Mouse (Mus musculus) MEL (cell line): Measurements from ENCODE around the gene Ubb. TPM values are rescaled to one million over a fixed set of nuclear protein-coding genes. Genes with fewer than 3 reads are reported as not detected.

Experiments
- DNase-seq: peaks from one replicate; pipeline ENCODE4 v3.0.0; 2011; ENCODE audit warnings: low read depth, low spot score
- H3K27ac ChIP-seq: 2 replicates; pipeline ENCODE4 v1.5.1; 2012; ENCODE audit warnings: low read depth, mild to moderate bottlenecking, control low read depth, low read length, moderate library complexity; ENCODE audit not compliant: control insufficient read depth
- H3K27me3 ChIP-seq, 2 experiments: fragments of 150-350 bp in 1 of 2; sonication (generic) in 1 of 2; 2 replicates each; pipeline ENCODE4 v1.6.1; 2012; ENCODE audit warnings: low read length in 2 of 2, mild to moderate bottlenecking in 2 of 2, improper control_type of control experiment in 1 of 2, moderate library complexity in 1 of 2; ENCODE audit not compliant: insufficient read depth in 2 of 2, control insufficient read depth in 1 of 2
- H3K36me3 ChIP-seq, 2 experiments: 2 replicates each; pipeline ENCODE4 v1.6.1; 2012 to 2014; ENCODE audit warnings: low read length in 2 of 2, improper control_type of control experiment in 1 of 2, inconsistent platforms in 1 of 2, mild to moderate bottlenecking in 1 of 2; ENCODE audit not compliant: insufficient read depth in 2 of 2, control insufficient read depth in 1 of 2
- H3K4me1 ChIP-seq, 2 experiments: fragments of 150-350 bp in 1 of 2; sonication (generic) in 1 of 2; 2 replicates each; pipeline ENCODE4 v1.6.1; 2012; ENCODE audit warnings: low read length in 2 of 2, improper control_type of control experiment in 1 of 2, mild to moderate bottlenecking in 1 of 2; ENCODE audit not compliant: insufficient read depth in 2 of 2, control insufficient read depth in 1 of 2
- H3K4me3 ChIP-seq, 2 experiments: fragments of 150-350 bp in 1 of 2; sonication (generic) in 1 of 2; 2 replicates each; pipeline ENCODE4 v1.5.1; 2012; ENCODE audit warnings: low read depth in 2 of 2, low read length in 2 of 2, mild to moderate bottlenecking in 2 of 2, moderate library complexity in 2 of 2, control low read depth in 1 of 2, improper control_type of control experiment in 1 of 2; ENCODE audit not compliant: control insufficient read depth in 1 of 2, insufficient read depth in 1 of 2
- H3K79me2 ChIP-seq: 2 replicates; pipeline ENCODE4 v1.6.1; 2012; ENCODE audit warnings: mild to moderate bottlenecking, low read length, moderate library complexity; ENCODE audit not compliant: control insufficient read depth, poor library complexity, insufficient read depth
- H3K9ac ChIP-seq: 2 replicates; pipeline ENCODE4 v1.6.1; 2012; ENCODE audit warnings: low read depth, mild to moderate bottlenecking, control low read depth, low read length, moderate library complexity; ENCODE audit not compliant: control insufficient read depth, poor library complexity, severe bottlenecking
- H3K9me3 ChIP-seq: fragments of 150-350 bp; sonication (generic); replicated peaks from 2 replicates; pipeline ENCODE4 v1.6.1; 2012; ENCODE audit warnings: mild to moderate bottlenecking, low read length, improper control_type of control experiment, moderate library complexity; ENCODE audit not compliant: insufficient read depth
- BHLHE40 ChIP-seq: IDR thresholded peaks from 2 replicates; pipeline ENCODE4 v1.6.1; 2012; ENCODE audit warnings: low read depth, mild to moderate bottlenecking, inconsistent platforms, low read length, improper control_type of control experiment, borderline replicate concordance
- CHD1 ChIP-seq: IDR thresholded peaks from 2 replicates; pipeline ENCODE4 v1.6.1; 2012; ENCODE audit warnings: low read depth, mild to moderate bottlenecking, inconsistent platforms, low read length, improper control_type of control experiment
- CHD2 ChIP-seq: IDR thresholded peaks from 2 replicates; pipeline ENCODE4 v1.6.1; 2011; ENCODE audit warnings: low read length, improper control_type of control experiment
- CTCF ChIP-seq, 3 experiments: IDR thresholded peaks in 2 of 3; conservative IDR thresholded peaks in 1 of 3; 2 replicates each; pipeline ENCODE4 v1.5.1; 2011 to 2012; ENCODE audit warnings: low read length in 3 of 3, low read depth in 2 of 3, mild to moderate bottlenecking in 2 of 3, improper control_type of control experiment in 1 of 3, inconsistent platforms in 1 of 3, mixed read lengths in 1 of 3, moderate library complexity in 1 of 3; ENCODE audit not compliant: control insufficient read depth in 1 of 3, insufficient read depth in 1 of 3, poor library complexity in 1 of 3, severe bottlenecking in 1 of 3
- E2F4 ChIP-seq: IDR thresholded peaks from 2 replicates; pipeline ENCODE4 v1.6.1; 2011; ENCODE audit warnings: low read depth, low read length, improper control_type of control experiment, borderline replicate concordance
- ELF1 ChIP-seq: IDR thresholded peaks from 2 replicates; pipeline ENCODE4 v1.6.1; 2014; ENCODE audit warnings: low read depth, mild to moderate bottlenecking, inconsistent platforms, low read length, improper control_type of control experiment, moderate library complexity
- EP300 ChIP-seq, 2 experiments: IDR thresholded peaks; 2 replicates each; pipeline ENCODE4 v1.6.1; 2011; ENCODE audit warnings: improper control_type of control experiment in 2 of 2, low read length in 2 of 2, low read depth in 1 of 2, mild to moderate bottlenecking in 1 of 2
- ETS1 ChIP-seq: IDR thresholded peaks from 2 replicates; pipeline ENCODE4 v1.6.1; 2012; ENCODE audit warnings: low read depth, mild to moderate bottlenecking, inconsistent platforms, low read length, improper control_type of control experiment, moderate library complexity
- GABPA ChIP-seq: IDR thresholded peaks from 2 replicates; pipeline ENCODE4 v1.6.1; 2012; ENCODE audit warnings: low read depth, mild to moderate bottlenecking, inconsistent platforms, low read length, improper control_type of control experiment, moderate library complexity
- HCFC1 ChIP-seq: IDR thresholded peaks from 2 replicates; pipeline ENCODE4 v1.6.1; 2012; ENCODE audit warnings: low read depth, mild to moderate bottlenecking, inconsistent platforms, low read length, improper control_type of control experiment, moderate library complexity
- JUND ChIP-seq: IDR thresholded peaks from 2 replicates; pipeline ENCODE4 v1.6.1; 2011; ENCODE audit warnings: low read depth, mild to moderate bottlenecking, improper control_type of control experiment, low read length
- KAT2A ChIP-seq: conservative IDR thresholded peaks from 2 replicates; pipeline ENCODE4 v1.6.1; 2012; ENCODE audit warnings: low read depth, low read length, improper control_type of control experiment, inconsistent platforms
- MAFK ChIP-seq: IDR thresholded peaks from 2 replicates; pipeline ENCODE4 v1.6.1; 2011; ENCODE audit warnings: low read depth, mild to moderate bottlenecking, low read length, improper control_type of control experiment, borderline replicate concordance
- MAZ ChIP-seq: IDR thresholded peaks from 2 replicates; pipeline ENCODE4 v1.6.1; 2012; ENCODE audit warnings: low read depth, mild to moderate bottlenecking, inconsistent platforms, low read length, improper control_type of control experiment
- MXI1 ChIP-seq: IDR thresholded peaks from 2 replicates; pipeline ENCODE4 v1.6.1; 2011; ENCODE audit warnings: mild to moderate bottlenecking, low read depth, low read length, improper control_type of control experiment
- MYB ChIP-seq: IDR thresholded peaks from 2 replicates; pipeline ENCODE4 v1.6.1; 2011; ENCODE audit warnings: mild to moderate bottlenecking, low read depth, low read length, improper control_type of control experiment
- MYC ChIP-seq: IDR thresholded peaks from 2 replicates; pipeline ENCODE4 v1.6.1; 2011; ENCODE audit warnings: low read depth, mild to moderate bottlenecking, low read length, improper control_type of control experiment, moderate library complexity
- NELFE ChIP-seq: IDR thresholded peaks from 2 replicates; pipeline ENCODE4 v1.6.1; 2011; ENCODE audit warnings: low read depth, low read length, improper control_type of control experiment
- NRF1 ChIP-seq: IDR thresholded peaks from 2 replicates; pipeline ENCODE4 v1.6.1; 2014; ENCODE audit warnings: low read depth, mild to moderate bottlenecking, inconsistent platforms, low read length, improper control_type of control experiment, moderate library complexity; ENCODE audit not compliant: poor library complexity, insufficient read depth, severe bottlenecking
- POLR2A ChIP-seq, 2 experiments: IDR thresholded peaks; 2 replicates each; pipeline ENCODE4 v1.6.1; 2011 to 2012; ENCODE audit warnings: low read length in 2 of 2, mild to moderate bottlenecking in 2 of 2, control low read depth in 1 of 2, improper control_type of control experiment in 1 of 2, low read depth in 1 of 2, moderate library complexity in 1 of 2; ENCODE audit not compliant: control insufficient read depth in 1 of 2, insufficient read depth in 1 of 2, poor library complexity in 1 of 2
- POLR2AphosphoS5 ChIP-seq: IDR thresholded peaks from 2 replicates; pipeline ENCODE4 v1.6.1; 2012; ENCODE audit warnings: low read depth, borderline replicate concordance, mild to moderate bottlenecking, inconsistent platforms, low read length, moderate library complexity, mixed read lengths
- RAD21 ChIP-seq: IDR thresholded peaks from 2 replicates; pipeline ENCODE4 v1.6.1; 2011; ENCODE audit warnings: mild to moderate bottlenecking, low read depth, low read length, improper control_type of control experiment
- RCOR1 ChIP-seq: IDR thresholded peaks from 2 replicates; pipeline ENCODE4 v1.6.1; 2012; ENCODE audit warnings: low read depth, mild to moderate bottlenecking, inconsistent platforms, low read length, improper control_type of control experiment
- SMC3 ChIP-seq: IDR thresholded peaks from 2 replicates; pipeline ENCODE4 v1.6.1; 2011; ENCODE audit warnings: low read depth, low read length, improper control_type of control experiment
- TAL1 ChIP-seq: IDR thresholded peaks from 2 replicates; pipeline ENCODE4 v1.6.1; 2012; ENCODE audit warnings: mild to moderate bottlenecking, inconsistent platforms, low read length, moderate library complexity, mixed read lengths
- TBP ChIP-seq: IDR thresholded peaks from 2 replicates; pipeline ENCODE4 v1.8.0; 2011; ENCODE audit warnings: low read depth, low read length, improper control_type of control experiment
- TCF12 ChIP-seq: IDR thresholded peaks from 2 replicates; pipeline ENCODE4 v1.6.1; 2014; ENCODE audit warnings: low read depth, mild to moderate bottlenecking, inconsistent platforms, low read length, improper control_type of control experiment, moderate library complexity
- UBTF ChIP-seq: IDR thresholded peaks from 2 replicates; pipeline ENCODE4 v1.6.1; 2012; ENCODE audit warnings: low read depth, mild to moderate bottlenecking, inconsistent platforms, low read length, improper control_type of control experiment, moderate library complexity, borderline replicate concordance; ENCODE audit not compliant: insufficient read depth
- USF2 ChIP-seq, 2 experiments: IDR thresholded peaks; 2 replicates each; pipeline ENCODE4 v1.6.1; 2011 to 2012; ENCODE audit warnings: improper control_type of control experiment in 2 of 2, low read length in 2 of 2, borderline replicate concordance in 1 of 2, inconsistent platforms in 1 of 2, low read depth in 1 of 2, mild to moderate bottlenecking in 1 of 2; ENCODE audit not compliant: insufficient read depth in 1 of 2
- ZC3H11A ChIP-seq: IDR thresholded peaks from 2 replicates; pipeline ENCODE4 v1.6.1; 2012; ENCODE audit warnings: low read depth, mild to moderate bottlenecking, inconsistent platforms, low read length, improper control_type of control experiment
- ZKSCAN1 ChIP-seq: IDR thresholded peaks from 2 replicates; pipeline ENCODE4 v1.6.1; 2012; ENCODE audit warnings: low read depth, mild to moderate bottlenecking, inconsistent platforms, low read length, improper control_type of control experiment, moderate library complexity
- ZMIZ1 ChIP-seq: IDR thresholded peaks from 2 replicates; pipeline ENCODE4 v1.6.1; 2012; ENCODE audit warnings: low read depth, mild to moderate bottlenecking, inconsistent platforms, low read length, improper control_type of control experiment, moderate library complexity
- ZNF384 ChIP-seq: IDR thresholded peaks from 2 replicates; pipeline ENCODE4 v1.6.1; 2012; ENCODE audit warnings: low read depth, mild to moderate bottlenecking, inconsistent platforms, low read length, improper control_type of control experiment
- polyA plus RNA-seq, 2 experiments: library from polyadenylated mRNA; stranded (reverse) in 1 of 2; unstranded in 1 of 2; fragments of >175 nt in 1 of 2; fragments of >200 nt in 1 of 2; gene quantifications; 2 replicates each; pipeline versions ENCODE4 v1.2.1 to v1.2.4; 2012; ENCODE audit warnings: low replicate concordance in 2 of 2, low read depth in 1 of 2; ENCODE audit not compliant: insufficient read length in 2 of 2, insufficient read depth in 1 of 2, missing spikeins in 1 of 2
- total RNA-seq: library from RNA; depleted of rRNA; stranded (reverse); fragments of 300-350 nt; gene quantifications from 2 replicates; pipeline ENCODE4 v1.2.3, GENCODE M21; 2012

The Ubb gene
- total and polyA plus RNA-seq, 3 experiments: 1,800 to 1,877 TPM; not detected in 1

- TF ChIP-seq RAD21: no peak
- TF ChIP-seq, all 39 proteins: peak for 11
Measured at GRCm38 (mm10) chr11:62537590-62537989, 13.4 kb upstream of the Ubb start (continued).

- Histone ChIP-seq H3K36me3 (peaks cover 8 to 16% of the 10 kb centered on the region in 2 experiments), H3K4me3 (peak overlapping the region; percentile 58 to 91), H3K27ac (peak overlapping the region; percentile 76), H3K4me1 (peaks cover 4 to 6% of the 10 kb centered on the region in 2 experiments), H3K9ac (peak overlapping the region; percentile 100), H3K79me2 (peaks cover 28% of the 10 kb centered on the region), H3K27me3 (no peaks in the 10 kb centered on the region), H3K9me3 (no peaks in the 10 kb centered on the region)
- DNase-seq: peak; percentile 77
- TF ChIP-seq MYC: peak; percentile 85
- no peak; a peak in 1 of 4 replicates for TF ChIP-seq POLR2A (IDR thresholded peaks at IDR 0.05; ENCODE audit: control insufficient read depth in 1 of 2, insufficient read depth in 1 of 2, low read depth in 1 of 2, low read length in 2 of 2, poor library complexity in 1 of 2)
- TF ChIP-seq KAT2A: no peak
- TF ChIP-seq E2F4: no peak
- TF ChIP-seq GABPA: no peak
- TF ChIP-seq EP300 (IDR thresholded peaks at IDR 0.05; ENCODE audit: low read depth in 1 of 2, low read length in 2 of 2): peak in 1 of 2 experiments; percentile 55; a peak in 2 of 4 replicates
- peak; percentile 65; the same call in 1 of the 2 replicates for TF ChIP-seq MYB
- no peak for TF ChIP-seq ETS1
- no peak for TF ChIP-seq ELF1
- TF ChIP-seq SMC3: no peak
- TF ChIP-seq ZNF384: no peak
- TF ChIP-seq ZC3H11A: no peak
- peak; percentile 86 for TF ChIP-seq MXI1
- no peak for TF ChIP-seq ZKSCAN1
- TF ChIP-seq POLR2AphosphoS5: no peak
- peak; percentile 19; the same call in 1 of the 2 replicates for TF ChIP-seq NELFE
- no peak for TF ChIP-seq RAD21
- TF ChIP-seq HCFC1: no peak
- TF ChIP-seq CHD1: peak; percentile 98
- TF ChIP-seq CHD2: no peak
- TF ChIP-seq RCOR1: no peak
- no peak for TF ChIP-seq UBTF
- peak; percentile 71; the same call in 1 of the 2 replicates for TF ChIP-seq BHLHE40
- TF ChIP-seq TAL1: no peak
- no peak for TF ChIP-seq CTCF (IDR thresholded peaks at IDR 0.05 in 2 of 3, conservative IDR thresholded peaks at IDR 0.05 in 1 of 3; ENCODE audit: control insufficient read depth in 1 of 3, insufficient read depth in 1 of 3, low read depth in 2 of 3, low read length in 3 of 3, poor library complexity in 1 of 3, severe bottlenecking in 1 of 3)
- no peak for TF ChIP-seq USF2 (IDR thresholded peaks at IDR 0.05; ENCODE audit: borderline replicate concordance in 1 of 2, insufficient read depth in 1 of 2, low read depth in 1 of 2, low read length in 2 of 2)
- TF ChIP-seq NRF1: no peak
- no peak for TF ChIP-seq JUND
- TF ChIP-seq MAFK: no peak
- peak; percentile 66; the same call in 1 of the 2 replicates for TF ChIP-seq TBP
- TF ChIP-seq ZMIZ1: no peak
- no peak for TF ChIP-seq TCF12
- peak; percentile 59; the same call in 1 of the 2 replicates for TF ChIP-seq MAZ
Measured at GRCm38 (mm10) chr11:62538321-62539088, 12.5 kb upstream of the Ubb start.
